Mouse (Mus musculus): ENCODE measurements around the gene Nol6. TPM values are rescaled to one million over a fixed set of nuclear protein-coding genes. Genes with fewer than 3 reads are reported as not detected.

Nol6 gene
- total RNA-seq, 2 experiments from 2014 or later, result 96.0 to 103 TPM

- no peak for DNase-seq
Measured at GRCm38 (mm10) chr4:41081733-41082132, 42.5 kb downstream of the Nol6 start.

GRCm38 (mm10) chr4:41078726-41079125 is 45.5 kb downstream of the Nol6 start:
- no peak for DNase-seq

GRCm38 (mm10) chr4:41074461-41074860 is 49.8 kb downstream of the Nol6 start:
- DNase-seq, result no peak

- no peak for DNase-seq
Measured at GRCm38 (mm10) chr4:41073008-41073817, 51.0 kb downstream of the Nol6 start.

- DNase-seq, result no peak
Measured at GRCm38 (mm10) chr4:41071500-41072429, 52.5 kb downstream of the Nol6 start.

GRCm38 (mm10) chr4:41065196-41065595 is 59.1 kb downstream of the Nol6 start:
- no peak for DNase-seq

Other genes starting within 250 kb of the Nol6 start
- gene Spink4, start 204.4 kb downstream of the Nol6 start, total RNA-seq (2021), result not detected
- gene Bag1, start 176.2 kb downstream of the Nol6 start, total RNA-seq (2021), result 100 to 1,000 TPM; 148 to 156 TPM
- 10 to 100 TPM; 87.9 to 89.4 TPM for gene Chmp5, start 176.0 kb downstream of the Nol6 start, total RNA-seq (2021)
- 10 to 100 TPM; 66.1 to 76.4 TPM for gene Nfx1, start 153.5 kb downstream of the Nol6 start, total RNA-seq (2021)
- not detected for gene Aqp7, start 76.3 kb downstream of the Nol6 start, total RNA-seq (2021)
- gene Aqp3, start 26.3 kb downstream of the Nol6 start, total RNA-seq (2021), result not detected
- 10 to 100 TPM; 76.6 to 79.2 TPM for gene Ube2r2, start 11.3 kb upstream of the Nol6 start, total RNA-seq (2021)
- 10 to 100 TPM; 41.7 to 47.6 TPM for gene Ubap2, start 150.7 kb upstream of the Nol6 start, total RNA-seq (2021)
- gene Dcaf12, start 190.4 kb upstream of the Nol6 start, total RNA-seq (2021), result 10 to 100 TPM; 46.7 to 47.2 TPM
- gene Ubap1, start 224.5 kb upstream of the Nol6 start, total RNA-seq (2021), result 10 to 100 TPM; 40.7 to 42.0 TPM